Comparison of ENCODE assay signal across 24 mouse cellular contexts in genomic region chr2:148495485-148495884, GRCm38 (mm10). TPM values are rescaled to one million over a fixed set of nuclear protein-coding genes. Genes with fewer than 3 reads are reported as not detected.
DNase-seq lines count a peak whose midpoint lies in the region; ATAC-seq and TF ChIP-seq lines count a peak whose summit lies in the region.
"Had no signal": no experiment of that assay in that cellular context is flagged by ENCODE, and none has a peak within 500 bp of the region (broad histone marks: within the 10 kb centered on the region; RNA-seq: fewer than 3 reads in every experiment).

No protein-coding gene starts in this region.

- no peak for TF ChIP-seq EP300 in stomach, postnatal 0 days (optimal IDR thresholded peaks at IDR 0.05)

- H3K9ac ChIP-seq in stomach, embryonic 15.5 days: no peak overlapping the region
- H3K9ac ChIP-seq in stomach, postnatal 0 days (ENCODE audit: low read length): no peak overlapping the region
- no peak overlapping the region for H3K9ac ChIP-seq in liver, embryonic 12.5 days
- no peak overlapping the region for H3K9ac ChIP-seq in forebrain, embryonic 11.5 days (ENCODE audit: low read length)
- H3K9ac ChIP-seq: embryonic facial prominence, embryonic 15.5 days; heart, embryonic 15.5 days; hindbrain, embryonic 14.5 days; limb, embryonic 12.5 days; midbrain, embryonic 15.5 days; neural tube, embryonic 13.5 days had no signal

- no peak for TF ChIP-seq POLR2A in kidney, adult 2 months (IDR thresholded peaks at IDR 0.05; ENCODE audit: low read depth, low read length)

- no peak overlapping the region for H3K4me3 ChIP-seq in kidney, adult 2 months (ENCODE audit: insufficient read depth, low read depth, low read length)
- no peak overlapping the region for H3K4me3 ChIP-seq in stomach, embryonic 15.5 days (replicated peaks)
- no peak overlapping the region for H3K4me3 ChIP-seq in stomach, postnatal 0 days (ENCODE audit: low read depth, low read length)
- no peak overlapping the region for H3K4me3 ChIP-seq in liver, embryonic 12.5 days
- no peak overlapping the region for H3K4me3 ChIP-seq in embryonic facial prominence, embryonic 10.5 days
- no peak overlapping the region for H3K4me3 ChIP-seq in forebrain, embryonic 11.5 days (ENCODE audit: low read depth, low read length)
- H3K4me3 ChIP-seq: embryonic facial prominence, embryonic 15.5 days; heart, embryonic 15.5 days; limb, embryonic 12.5 days; midbrain, embryonic 15.5 days; myocyte; neural tube, embryonic 13.5 days had no signal

- H3K9me3 ChIP-seq in stomach, embryonic 15.5 days: no peaks in the 10 kb centered on the region
- H3K9me3 ChIP-seq in stomach, postnatal 0 days (ENCODE audit: control insufficient read depth, low read length): no peaks in the 10 kb centered on the region
- H3K9me3 ChIP-seq in liver, embryonic 12.5 days (replicated peaks): no peaks in the 10 kb centered on the region
- H3K9me3 ChIP-seq in embryonic facial prominence, embryonic 10.5 days: no peaks in the 10 kb centered on the region
- no peaks in the 10 kb centered on the region for H3K9me3 ChIP-seq in forebrain, embryonic 11.5 days (ENCODE audit: control insufficient read depth, low read length)
- H3K9me3 ChIP-seq: embryonic facial prominence, embryonic 15.5 days; heart, embryonic 15.5 days; limb, embryonic 12.5 days; midbrain, embryonic 15.5 days; neural tube, embryonic 13.5 days had no signal

- H3K4me2 ChIP-seq in stomach, embryonic 15.5 days: no peak overlapping the region
- no peak overlapping the region for H3K4me2 ChIP-seq in stomach, postnatal 0 days (replicated peaks; ENCODE audit: low read depth)
- no peak overlapping the region for H3K4me2 ChIP-seq in liver, embryonic 12.5 days
- H3K4me2 ChIP-seq in forebrain, embryonic 11.5 days (ENCODE audit: low read depth, low read length, severe bottlenecking): no peak overlapping the region
- H3K4me2 ChIP-seq: embryonic facial prominence, embryonic 15.5 days; heart, embryonic 15.5 days; hindbrain, embryonic 14.5 days; limb, embryonic 12.5 days; midbrain, embryonic 15.5 days; neural tube, embryonic 13.5 days had no signal

- no peak overlapping the region for H3K27ac ChIP-seq in kidney, adult 2 months (ENCODE audit: insufficient read depth, low read depth, low read length)
- no peak overlapping the region for H3K27ac ChIP-seq in stomach, embryonic 15.5 days
- H3K27ac ChIP-seq in stomach, postnatal 0 days (replicated peaks): no peak overlapping the region
- no peak overlapping the region for H3K27ac ChIP-seq in liver, embryonic 12.5 days
- H3K27ac ChIP-seq in embryonic facial prominence, embryonic 10.5 days (replicated peaks): no peak overlapping the region
- H3K27ac ChIP-seq in forebrain, embryonic 11.5 days (ENCODE audit: low read depth, low read length): no peak overlapping the region
- H3K27ac ChIP-seq: embryonic facial prominence, embryonic 15.5 days; heart, embryonic 15.5 days; hindbrain, embryonic 14.5 days; limb, embryonic 12.5 days; midbrain, embryonic 15.5 days; neural tube, embryonic 13.5 days had no signal

- DNase-seq in kidney, adult 2 months: peak; percentile 76
- no peak for DNase-seq in kidney, postnatal 4 days
- DNase-seq in stomach, postnatal 0 days (ENCODE audit: low spot score): no peak
- peak; percentile 71 for DNase-seq in yolk sac, embryonic 10.5 days (ENCODE audit: low spot score)
- DNase-seq in embryonic facial prominence, embryonic 10.5 days (ENCODE audit: low spot score): no peak
- no peak for DNase-seq in forebrain, embryonic 11.5 days (ENCODE audit: low spot score)
- DNase-seq: adrenal gland, postnatal 25 days; cerebellum, adult 8-10 months; gastrocnemius, postnatal 25 days; heart, postnatal 36 days; lung, postnatal 4 days; retina, postnatal 1 day; thymus, adult 2 months had no signal

- ATAC-seq in stomach, embryonic 15.5 days (ENCODE audit: insufficient read depth, low FRiP score, low read depth): peak; percentile 65
- ATAC-seq in stomach, postnatal 0 days (ENCODE audit: low FRiP score, low TSS enrichment): no peak
- peak; percentile 65 for ATAC-seq in liver, embryonic 12.5 days
- no peak for ATAC-seq in forebrain, embryonic 11.5 days (replicated peaks; ENCODE audit: low FRiP score)
- ATAC-seq: forebrain, embryonic 16.5 days; inflammation-experienced regulatory T-cells, adult 6 months; midbrain, embryonic 15.5 days had no signal

- WGBS in kidney, adult 2 months: 54% methylated on average over 3 of the region's 3 CpGs
- WGBS in stomach, embryonic 15.5 days: 43% methylated on average over 3 of the region's 3 CpGs
- 49% methylated on average over 3 of the region's 3 CpGs for WGBS in stomach, postnatal 0 days
- WGBS in liver, embryonic 12.5 days (ENCODE audit: insufficient replicate concordance): 54% methylated on average over 3 of the region's 3 CpGs
- WGBS in embryonic facial prominence, embryonic 10.5 days: 75% methylated on average over 3 of the region's 3 CpGs
- 77% methylated on average over 3 of the region's 3 CpGs for WGBS in forebrain, embryonic 11.5 days

- H3K27me3 ChIP-seq in kidney, adult 2 months (replicated peaks; ENCODE audit: control insufficient read depth, insufficient read depth, low read length): no peaks in the 10 kb centered on the region
- no peaks in the 10 kb centered on the region for H3K27me3 ChIP-seq in stomach, embryonic 15.5 days (replicated peaks)
- no peaks in the 10 kb centered on the region for H3K27me3 ChIP-seq in stomach, postnatal 0 days (ENCODE audit: control insufficient read depth, insufficient read depth, low read length)
- no peaks in the 10 kb centered on the region for H3K27me3 ChIP-seq in liver, embryonic 12.5 days (replicated peaks)
- H3K27me3 ChIP-seq in embryonic facial prominence, embryonic 10.5 days (replicated peaks; ENCODE audit: low read depth, poor library complexity, severe bottlenecking): no peaks in the 10 kb centered on the region
- H3K27me3 ChIP-seq in forebrain, embryonic 11.5 days (ENCODE audit: control insufficient read depth, insufficient read depth, low read length): no peaks in the 10 kb centered on the region
- H3K27me3 ChIP-seq: embryonic facial prominence, embryonic 15.5 days; heart, embryonic 15.5 days; limb, embryonic 12.5 days; midbrain, embryonic 15.5 days; neural tube, embryonic 13.5 days had no signal

- no peak for TF ChIP-seq CTCF in kidney, adult 2 months (conservative IDR thresholded peaks at IDR 0.05; ENCODE audit: insufficient read depth, insufficient read length, low read depth, low read length)
- no peak for TF ChIP-seq CTCF in stomach, postnatal 0 days (IDR thresholded peaks at IDR 0.05; ENCODE audit: low read depth)

- H3K4me1 ChIP-seq in kidney, adult 2 months (ENCODE audit: control insufficient read depth, insufficient read depth, low read length): peaks cover 8% of the 10 kb centered on the region; the same call in 1 of the 2 replicates
- H3K4me1 ChIP-seq in stomach, embryonic 15.5 days: no peaks in the 10 kb centered on the region
- H3K4me1 ChIP-seq in stomach, postnatal 0 days (replicated peaks; ENCODE audit: control insufficient read depth, insufficient read depth): no peaks in the 10 kb centered on the region; the same call in 1 of the 2 replicates
- H3K4me1 ChIP-seq in liver, embryonic 12.5 days: peaks cover 6% of the 10 kb centered on the region
- H3K4me1 ChIP-seq in embryonic facial prominence, embryonic 10.5 days: 0 out of 2 replicates have a peak, but pooled peaks cover 3% of the 10 kb centered on the region
- no peaks in the 10 kb centered on the region for H3K4me1 ChIP-seq in forebrain, embryonic 11.5 days (replicated peaks; ENCODE audit: control insufficient read depth, insufficient read depth, low read length)
- H3K4me1 ChIP-seq: embryonic facial prominence, embryonic 15.5 days; midbrain, embryonic 15.5 days; neural tube, embryonic 13.5 days had no signal

- no peaks in the 10 kb centered on the region for H3K36me3 ChIP-seq in kidney, adult 2 months (ENCODE audit: control insufficient read depth, insufficient read depth, low read length)
- H3K36me3 ChIP-seq in stomach, embryonic 15.5 days: no peaks in the 10 kb centered on the region
- H3K36me3 ChIP-seq in stomach, postnatal 0 days (ENCODE audit: control insufficient read depth, insufficient read depth, low read length): no peaks in the 10 kb centered on the region
- no peaks in the 10 kb centered on the region for H3K36me3 ChIP-seq in liver, embryonic 12.5 days
- no peaks in the 10 kb centered on the region for H3K36me3 ChIP-seq in embryonic facial prominence, embryonic 10.5 days (replicated peaks)
- no peaks in the 10 kb centered on the region for H3K36me3 ChIP-seq in forebrain, embryonic 11.5 days (ENCODE audit: control insufficient read depth, insufficient read depth, low read length)
- H3K36me3 ChIP-seq: embryonic facial prominence, embryonic 15.5 days; heart, embryonic 15.5 days; limb, embryonic 12.5 days; midbrain, embryonic 15.5 days; neural tube, embryonic 13.5 days had no signal

RNA-seq across cellular contexts. Expression of gene Cd93, which starts 52.1 kb away (rescaled TPM):
- 8.6 and 10.3 TPM in 2 replicates for polyA plus RNA-seq in kidney, adult 2 months (2012; rRNA removed)
- polyA plus RNA-seq in stomach, embryonic 15.5 days (2015; fragmentation: Nextera tagmentation; extraction: Ambion mirVana): 10.5 and 11.2 TPM in 2 replicates
- 3.9 and 4.3 TPM in 2 replicates for polyA plus RNA-seq in stomach, postnatal 0 days (2015; fragmentation: Nextera tagmentation; extraction: Ambion mirVana)
- polyA plus RNA-seq in liver, embryonic 12.5 days (2016; fragmentation: Nextera tagmentation; extraction: Ambion mirVana): 3.2 and 3.3 TPM in 2 replicates
- 5.1 and 5.6 TPM in 2 replicates for polyA plus RNA-seq in embryonic facial prominence, embryonic 10.5 days (2016; fragmentation: Nextera tagmentation; extraction: Ambion mirVana)
- 5.2 and 5.8 TPM in 2 replicates for polyA plus RNA-seq in forebrain, embryonic 11.5 days (2014; fragmentation: Nextera tagmentation; extraction: Ambion mirVana)

Comparison
In these comparisons a context has a peak if more than half of its experiments do, and no peak if none do; other contexts are left out.
1. DNase-seq: peak in kidney, adult 2 months (single experiment) and yolk sac, embryonic 10.5 days (single experiment); none in kidney, postnatal 4 days (0 of 2), stomach, postnatal 0 days (single experiment), embryonic facial prominence, embryonic 10.5 days (single experiment) and forebrain, embryonic 11.5 days (single experiment).
2. ATAC-seq: peak in stomach, embryonic 15.5 days (single experiment) and liver, embryonic 12.5 days (single experiment); none in stomach, postnatal 0 days (single experiment) and forebrain, embryonic 11.5 days (single experiment).